Mouse (Mus musculus) G1E-ER4 (cell line): ENCODE measurements around the gene Gm15128. TPM values are rescaled to one million over a fixed set of nuclear protein-coding genes. Genes with fewer than 3 reads are reported as not detected.
"Not testable (repeated sequence)": the region's sequence is repeated elsewhere in the genome, so short reads cannot be mapped to it uniquely, and the experiment has no call there.

ENCODE experiments used
- GATA1 ChIP-seq: IDR thresholded peaks from one replicate; pipeline ENCODE4 v1.8.0; 2012; ENCODE audit warnings: low read length, inconsistent platforms
- polyA plus RNA-seq: library from polyadenylated mRNA; stranded (reverse); fragments of >175 nt; gene quantifications from 2 replicates; pipeline ENCODE4 v1.2.3, GENCODE M21; 2012

Gene Gm15128
- not detected in 2 replicates for polyA plus RNA-seq

DNA sequence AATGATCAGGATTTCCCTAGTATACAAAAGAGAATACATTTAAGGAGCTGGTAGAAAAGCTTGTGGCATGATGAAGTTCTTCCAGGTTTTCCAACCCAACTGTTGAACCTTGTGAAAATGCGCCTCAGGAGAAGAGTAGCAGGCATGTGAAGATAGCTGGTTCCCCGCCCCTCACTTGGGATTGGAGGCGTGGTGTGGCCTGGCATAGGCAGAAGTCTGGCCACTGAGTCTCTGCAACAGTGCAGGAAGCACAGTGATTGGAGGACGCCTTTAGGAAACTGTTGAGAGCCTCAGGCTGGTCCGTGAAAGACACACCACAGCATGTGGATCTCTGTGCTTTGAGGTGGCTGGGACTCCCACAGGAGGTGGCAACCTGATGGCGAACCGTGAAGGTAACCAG lies at the start of gene Gm15128:
Gene Gm15128, plus strand, starts transcription at position 301 of the 400 bp plus-strand sequence.
- TF ChIP-seq GATA1, result not testable (repeated sequence)

Other genes starting within 250 kb of the Gm15128 start
- gene Lrch2, start 211.9 kb upstream of the Gm15128 start, polyA plus RNA-seq, result not detected in 2 replicates
- not detected in 2 replicates for gene Gm15080, start 227.0 kb downstream of the Gm15128 start, polyA plus RNA-seq